Mouse (Mus musculus) heart, postnatal 14 days (tissue): ENCODE measurements around the gene Raly. TPM values are rescaled to one million over a fixed set of nuclear protein-coding genes. Genes with fewer than 3 reads are reported as not detected.
"Not testable (repeated sequence)": the region's sequence is repeated elsewhere in the genome, so short reads cannot be mapped to it uniquely, and the experiment has no call there.

Experiments used
- DNase-seq, 2 experiments: peaks; one replicate each; pipeline ENCODE4 v3.0.0; 2021 to 2022
- intact Hi-C: fragments of 180-260 bp; cut with DNase I; formaldehyde crosslinking; loops from one replicate; pipeline ENCODE4 v1.15.1; 2025
- total RNA-seq, 2 experiments: library from RNA; stranded (reverse); gene quantifications; 2 replicates each; pipeline ENCODE4 v1.2.3; 2021

The Raly gene
- total RNA-seq, 2 experiments from 2014 or later, result 119 to 131 TPM

GRCm38 (mm10) chr2:154826054-154826538 is 35.2 kb downstream of the Raly start:
- intact Hi-C loops, result no loop called here
- DNase-seq, result no peak

- intact Hi-C loops, result no loop called here
Measured at GRCm38 (mm10) chr2:154827521-154827920, 36.6 kb downstream of the Raly start.

GRCm38 (mm10) chr2:154832471-154832870 is 41.6 kb downstream of the Raly start:
- no peak for DNase-seq
- intact Hi-C loops, result no loop called here

More at GRCm38 (mm10) chr2:154827521-154827920, 36.6 kb downstream of the Raly start:
- DNase-seq, result no peak

- intact Hi-C loops, result no loop called here
- DNase-seq, result no peak
Measured at GRCm38 (mm10) chr2:154834149-154834865, 43.4 kb downstream of the Raly start.

GRCm38 (mm10) chr2:154836537-154836936 is 45.6 kb downstream of the Raly start:
- intact Hi-C loops, result no loop called here
- no peak for DNase-seq

GRCm38 (mm10) chr2:154848086-154848485 is 57.2 kb downstream of the Raly start:
- no peak for DNase-seq
- intact Hi-C loops, result no loop called here

- intact Hi-C loops, result loop anchor here (1.0 kb wide), 1 partner anchor 143 kb away; no protein-coding TSS in a partner anchor
- peak; percentile 47 to 67 for DNase-seq
Measured at GRCm38 (mm10) chr2:154855383-154855782, 64.5 kb downstream of the Raly start.

GRCm38 (mm10) chr2:154863672-154864071 is 72.8 kb downstream of the Raly start:
- intact Hi-C loops, result no loop called here
- no peak for DNase-seq

GRCm38 (mm10) chr2:154865696-154866095 is 74.8 kb downstream of the Raly start:
- no peak for DNase-seq
- intact Hi-C loops, result no loop called here

GRCm38 (mm10) chr2:154868106-154868505 is 77.2 kb downstream of the Raly start:
- no peak for DNase-seq
- intact Hi-C loops, result no loop called here

GRCm38 (mm10) chr2:154869954-154870641 is 79.2 kb downstream of the Raly start:
- no peak for DNase-seq
- intact Hi-C loops, result no loop called here

GRCm38 (mm10) chr2:154876621-154877020 is 85.7 kb downstream of the Raly start:
- intact Hi-C loops, result no loop called here
- DNase-seq, result no peak

GRCm38 (mm10) chr2:154891585-154891984 is 100.7 kb downstream of the Raly start:
- no peak for DNase-seq
- intact Hi-C loops, result loop anchor here (5.0 kb wide), 1 partner anchor 89 kb away; no protein-coding TSS in a partner anchor

GRCm38 (mm10) chr2:154892201-154893044 is 101.5 kb downstream of the Raly start, which contains the start of gene Eif2s2:
Gene Eif2s2, minus strand, starts transcription at chr2:154892935.
- intact Hi-C loops, result loop anchor here (5.0 kb wide), 1 partner anchor 90 kb away; no protein-coding TSS in a partner anchor

GRCm38 (mm10) chr2:154893045-154893385 is 102.1 kb downstream of the Raly start:
- no peak for DNase-seq
- intact Hi-C loops, result loop anchor here (5.0 kb wide), 1 partner anchor 91 kb away; no protein-coding TSS in a partner anchor

More at GRCm38 (mm10) chr2:154892201-154893044, 101.5 kb downstream of the Raly start, which contains the start of gene Eif2s2:
- DNase-seq, result peak; percentile 96

- intact Hi-C loops, result loop anchor here (5.0 kb wide), 1 partner anchor 91 kb away; no protein-coding TSS in a partner anchor
- DNase-seq, result no peak
Measured at GRCm38 (mm10) chr2:154893548-154893947, 102.7 kb downstream of the Raly start.

GRCm38 (mm10) chr2:154899004-154899403 is 108.1 kb downstream of the Raly start:
- intact Hi-C loops, DNase-seq: not testable (repeated sequence)

GRCm38 (mm10) chr2:154899412-154899811 is 108.5 kb downstream of the Raly start:
- intact Hi-C loops, DNase-seq: not testable (repeated sequence)

- intact Hi-C loops, result no loop called here
- DNase-seq, result no peak
Measured at GRCm38 (mm10) chr2:154902111-154902510, 111.2 kb downstream of the Raly start.

GRCm38 (mm10) chr2:154905796-154906195 is 114.9 kb downstream of the Raly start:
- intact Hi-C loops, result no loop called here
- DNase-seq, result no peak
